Mouse (Mus musculus) MEL (cell line): Measurements from ENCODE around the gene Olfr287. TPM values are rescaled to one million over a fixed set of nuclear protein-coding genes. Genes with fewer than 3 reads are reported as not detected.

ENCODE experiments used
- DNase-seq: peaks from one replicate; pipeline ENCODE4 v3.0.0; 2011; ENCODE audit warnings: low read depth, low spot score
- H3K27ac ChIP-seq: 2 replicates; pipeline ENCODE4 v1.5.1; 2012; ENCODE audit warnings: low read depth, mild to moderate bottlenecking, control low read depth, low read length, moderate library complexity; ENCODE audit not compliant: control insufficient read depth
- H3K27me3 ChIP-seq, 2 experiments: fragments of 150-350 bp in 1 of 2; sonication (generic) in 1 of 2; 2 replicates each; pipeline ENCODE4 v1.6.1; 2012; ENCODE audit warnings: low read length in 2 of 2, mild to moderate bottlenecking in 2 of 2, improper control_type of control experiment in 1 of 2, moderate library complexity in 1 of 2; ENCODE audit not compliant: insufficient read depth in 2 of 2, control insufficient read depth in 1 of 2
- H3K36me3 ChIP-seq, 2 experiments: 2 replicates each; pipeline ENCODE4 v1.6.1; 2012 to 2014; ENCODE audit warnings: low read length in 2 of 2, improper control_type of control experiment in 1 of 2, inconsistent platforms in 1 of 2, mild to moderate bottlenecking in 1 of 2; ENCODE audit not compliant: insufficient read depth in 2 of 2, control insufficient read depth in 1 of 2
- H3K4me1 ChIP-seq, 2 experiments: fragments of 150-350 bp in 1 of 2; sonication (generic) in 1 of 2; 2 replicates each; pipeline ENCODE4 v1.6.1; 2012; ENCODE audit warnings: low read length in 2 of 2, improper control_type of control experiment in 1 of 2, mild to moderate bottlenecking in 1 of 2; ENCODE audit not compliant: insufficient read depth in 2 of 2, control insufficient read depth in 1 of 2
- H3K4me3 ChIP-seq, 2 experiments: fragments of 150-350 bp in 1 of 2; sonication (generic) in 1 of 2; 2 replicates each; pipeline ENCODE4 v1.5.1; 2012; ENCODE audit warnings: low read depth in 2 of 2, low read length in 2 of 2, mild to moderate bottlenecking in 2 of 2, moderate library complexity in 2 of 2, control low read depth in 1 of 2, improper control_type of control experiment in 1 of 2; ENCODE audit not compliant: control insufficient read depth in 1 of 2, insufficient read depth in 1 of 2
- H3K79me2 ChIP-seq: 2 replicates; pipeline ENCODE4 v1.6.1; 2012; ENCODE audit warnings: mild to moderate bottlenecking, low read length, moderate library complexity; ENCODE audit not compliant: control insufficient read depth, poor library complexity, insufficient read depth
- H3K9ac ChIP-seq: 2 replicates; pipeline ENCODE4 v1.6.1; 2012; ENCODE audit warnings: low read depth, mild to moderate bottlenecking, control low read depth, low read length, moderate library complexity; ENCODE audit not compliant: control insufficient read depth, poor library complexity, severe bottlenecking
- H3K9me3 ChIP-seq: fragments of 150-350 bp; sonication (generic); replicated peaks from 2 replicates; pipeline ENCODE4 v1.6.1; 2012; ENCODE audit warnings: mild to moderate bottlenecking, low read length, improper control_type of control experiment, moderate library complexity; ENCODE audit not compliant: insufficient read depth
- BHLHE40 ChIP-seq: IDR thresholded peaks from 2 replicates; pipeline ENCODE4 v1.6.1; 2012; ENCODE audit warnings: low read depth, mild to moderate bottlenecking, inconsistent platforms, low read length, improper control_type of control experiment, borderline replicate concordance
- CHD1 ChIP-seq: IDR thresholded peaks from 2 replicates; pipeline ENCODE4 v1.6.1; 2012; ENCODE audit warnings: low read depth, mild to moderate bottlenecking, inconsistent platforms, low read length, improper control_type of control experiment
- CHD2 ChIP-seq: IDR thresholded peaks from 2 replicates; pipeline ENCODE4 v1.6.1; 2011; ENCODE audit warnings: low read length, improper control_type of control experiment
- ELF1 ChIP-seq: IDR thresholded peaks from 2 replicates; pipeline ENCODE4 v1.6.1; 2014; ENCODE audit warnings: low read depth, mild to moderate bottlenecking, inconsistent platforms, low read length, improper control_type of control experiment, moderate library complexity
- EP300 ChIP-seq, 2 experiments: IDR thresholded peaks; 2 replicates each; pipeline ENCODE4 v1.6.1; 2011; ENCODE audit warnings: improper control_type of control experiment in 2 of 2, low read length in 2 of 2, low read depth in 1 of 2, mild to moderate bottlenecking in 1 of 2
- ETS1 ChIP-seq: IDR thresholded peaks from 2 replicates; pipeline ENCODE4 v1.6.1; 2012; ENCODE audit warnings: low read depth, mild to moderate bottlenecking, inconsistent platforms, low read length, improper control_type of control experiment, moderate library complexity
- GABPA ChIP-seq: IDR thresholded peaks from 2 replicates; pipeline ENCODE4 v1.6.1; 2012; ENCODE audit warnings: low read depth, mild to moderate bottlenecking, inconsistent platforms, low read length, improper control_type of control experiment, moderate library complexity
- GATA1 ChIP-seq: IDR thresholded peaks from 2 replicates; pipeline ENCODE4 v1.6.1; 2011; ENCODE audit warnings: low read depth, low read length, improper control_type of control experiment
- HCFC1 ChIP-seq: IDR thresholded peaks from 2 replicates; pipeline ENCODE4 v1.6.1; 2012; ENCODE audit warnings: low read depth, mild to moderate bottlenecking, inconsistent platforms, low read length, improper control_type of control experiment, moderate library complexity
- KAT2A ChIP-seq: conservative IDR thresholded peaks from 2 replicates; pipeline ENCODE4 v1.6.1; 2012; ENCODE audit warnings: low read depth, low read length, improper control_type of control experiment, inconsistent platforms
- MAFK ChIP-seq: IDR thresholded peaks from 2 replicates; pipeline ENCODE4 v1.6.1; 2011; ENCODE audit warnings: low read depth, mild to moderate bottlenecking, low read length, improper control_type of control experiment, borderline replicate concordance
- MAX ChIP-seq: IDR thresholded peaks from 2 replicates; pipeline ENCODE4 v1.6.1; 2011; ENCODE audit warnings: low read length, improper control_type of control experiment
- MAZ ChIP-seq: IDR thresholded peaks from 2 replicates; pipeline ENCODE4 v1.6.1; 2012; ENCODE audit warnings: low read depth, mild to moderate bottlenecking, inconsistent platforms, low read length, improper control_type of control experiment
- MXI1 ChIP-seq: IDR thresholded peaks from 2 replicates; pipeline ENCODE4 v1.6.1; 2011; ENCODE audit warnings: mild to moderate bottlenecking, low read depth, low read length, improper control_type of control experiment
- MYB ChIP-seq: IDR thresholded peaks from 2 replicates; pipeline ENCODE4 v1.6.1; 2011; ENCODE audit warnings: mild to moderate bottlenecking, low read depth, low read length, improper control_type of control experiment
- MYC ChIP-seq: IDR thresholded peaks from 2 replicates; pipeline ENCODE4 v1.6.1; 2011; ENCODE audit warnings: low read depth, mild to moderate bottlenecking, low read length, improper control_type of control experiment, moderate library complexity
- NRF1 ChIP-seq: IDR thresholded peaks from 2 replicates; pipeline ENCODE4 v1.6.1; 2014; ENCODE audit warnings: low read depth, mild to moderate bottlenecking, inconsistent platforms, low read length, improper control_type of control experiment, moderate library complexity; ENCODE audit not compliant: poor library complexity, insufficient read depth, severe bottlenecking
- POLR2A ChIP-seq, 2 experiments: IDR thresholded peaks; 2 replicates each; pipeline ENCODE4 v1.6.1; 2011 to 2012; ENCODE audit warnings: low read length in 2 of 2, mild to moderate bottlenecking in 2 of 2, control low read depth in 1 of 2, improper control_type of control experiment in 1 of 2, low read depth in 1 of 2, moderate library complexity in 1 of 2; ENCODE audit not compliant: control insufficient read depth in 1 of 2, insufficient read depth in 1 of 2, poor library complexity in 1 of 2
- POLR2AphosphoS2 ChIP-seq: IDR thresholded peaks from 2 replicates; pipeline ENCODE4 v1.6.1; 2011; ENCODE audit warnings: low read length, improper control_type of control experiment
- POLR2AphosphoS5 ChIP-seq: IDR thresholded peaks from 2 replicates; pipeline ENCODE4 v1.6.1; 2012; ENCODE audit warnings: low read depth, borderline replicate concordance, mild to moderate bottlenecking, inconsistent platforms, low read length, moderate library complexity, mixed read lengths
- RAD21 ChIP-seq: IDR thresholded peaks from 2 replicates; pipeline ENCODE4 v1.6.1; 2011; ENCODE audit warnings: mild to moderate bottlenecking, low read depth, low read length, improper control_type of control experiment
- RCOR1 ChIP-seq: IDR thresholded peaks from 2 replicates; pipeline ENCODE4 v1.6.1; 2012; ENCODE audit warnings: low read depth, mild to moderate bottlenecking, inconsistent platforms, low read length, improper control_type of control experiment
- SIN3A ChIP-seq: IDR thresholded peaks from 2 replicates; pipeline ENCODE4 v1.6.1; 2012; ENCODE audit warnings: low read length, improper control_type of control experiment, inconsistent platforms
- SMC3 ChIP-seq: IDR thresholded peaks from 2 replicates; pipeline ENCODE4 v1.6.1; 2011; ENCODE audit warnings: low read depth, low read length, improper control_type of control experiment
- TBP ChIP-seq: IDR thresholded peaks from 2 replicates; pipeline ENCODE4 v1.8.0; 2011; ENCODE audit warnings: low read depth, low read length, improper control_type of control experiment
- UBTF ChIP-seq: IDR thresholded peaks from 2 replicates; pipeline ENCODE4 v1.6.1; 2012; ENCODE audit warnings: low read depth, mild to moderate bottlenecking, inconsistent platforms, low read length, improper control_type of control experiment, moderate library complexity, borderline replicate concordance; ENCODE audit not compliant: insufficient read depth
- USF2 ChIP-seq, 2 experiments: IDR thresholded peaks; 2 replicates each; pipeline ENCODE4 v1.6.1; 2011 to 2012; ENCODE audit warnings: improper control_type of control experiment in 2 of 2, low read length in 2 of 2, borderline replicate concordance in 1 of 2, inconsistent platforms in 1 of 2, low read depth in 1 of 2, mild to moderate bottlenecking in 1 of 2; ENCODE audit not compliant: insufficient read depth in 1 of 2
- ZC3H11A ChIP-seq: IDR thresholded peaks from 2 replicates; pipeline ENCODE4 v1.6.1; 2012; ENCODE audit warnings: low read depth, mild to moderate bottlenecking, inconsistent platforms, low read length, improper control_type of control experiment
- ZMIZ1 ChIP-seq: IDR thresholded peaks from 2 replicates; pipeline ENCODE4 v1.6.1; 2012; ENCODE audit warnings: low read depth, mild to moderate bottlenecking, inconsistent platforms, low read length, improper control_type of control experiment, moderate library complexity
- ZNF384 ChIP-seq: IDR thresholded peaks from 2 replicates; pipeline ENCODE4 v1.6.1; 2012; ENCODE audit warnings: low read depth, mild to moderate bottlenecking, inconsistent platforms, low read length, improper control_type of control experiment
- polyA plus RNA-seq, 2 experiments: library from polyadenylated mRNA; stranded (reverse) in 1 of 2; unstranded in 1 of 2; fragments of >175 nt in 1 of 2; fragments of >200 nt in 1 of 2; gene quantifications; 2 replicates each; pipeline versions ENCODE4 v1.2.1 to v1.2.4; 2012; ENCODE audit warnings: low replicate concordance in 2 of 2, low read depth in 1 of 2; ENCODE audit not compliant: insufficient read length in 2 of 2, insufficient read depth in 1 of 2, missing spikeins in 1 of 2
- total RNA-seq: library from RNA; depleted of rRNA; stranded (reverse); fragments of 300-350 nt; gene quantifications from 2 replicates; pipeline ENCODE4 v1.2.3, GENCODE M21; 2012; rRNA removed

The Olfr287 gene
- total RNA-seq, result not detected in 2 replicates
- not detected for polyA plus RNA-seq

GRCm38 (mm10) chr15:98220877-98221276 is at the start of gene Olfr287, which contains the start of gene Gm44579:
Olfr287 (minus strand) TSS chr15:98221056.
Gm44579 (minus strand) TSS chr15:98220977.
- no peak within 1 kb of the TSS for H3K9ac ChIP-seq
- H3K36me3 ChIP-seq, result no peaks in the 10 kb centered on the region
- peaks cover 16 to 18% of the 10 kb centered on the region in 2 experiments for H3K27me3 ChIP-seq
- TF ChIP-seq GABPA (no peak), ELF1 (no peak), POLR2AphosphoS2 (no peak), GATA1 (no peak), RCOR1 (no peak), KAT2A (no peak), CHD2 (no peak), ZMIZ1 (no peak), POLR2AphosphoS5 (no peak), RAD21 (no peak), EP300 (IDR thresholded peaks at IDR 0.05; ENCODE audit: low read depth in 1 of 2, low read length in 2 of 2) (no peak), MXI1 (no peak), HCFC1 (no peak), MAZ (no peak), NRF1 (no peak), UBTF (no peak), ETS1 (no peak)
- TF ChIP-seq, all 39 proteins: peak for 0
- no peak within 1 kb of the TSS for H3K27ac ChIP-seq
- no peaks in the 10 kb centered on the region for H3K79me2 ChIP-seq
- H3K4me3 ChIP-seq, result no peak within 1 kb of the TSS
- DNase-seq, result no peak
- no peaks in the 10 kb centered on the region for H3K9me3 ChIP-seq
- H3K4me1 ChIP-seq, result no peaks in the 10 kb centered on the region

- Histone ChIP-seq H3K36me3 (no peaks in the 10 kb centered on the region), H3K4me1 (no peaks in the 10 kb centered on the region), H3K27me3 (peaks cover 9 to 11% of the 10 kb centered on the region in 2 experiments), H3K9me3 (no peaks in the 10 kb centered on the region), H3K4me3 (no peak overlapping the region), H3K9ac (no peak overlapping the region), H3K27ac (no peak overlapping the region), H3K79me2 (no peaks in the 10 kb centered on the region)
- TF ChIP-seq MYC, result no peak
- no peak for TF ChIP-seq HCFC1
- TF ChIP-seq MYB, result no peak
- TF ChIP-seq CHD1, result no peak
- TF ChIP-seq KAT2A, result no peak
- no peak for TF ChIP-seq SIN3A
- no peak for TF ChIP-seq TBP
- no peak for TF ChIP-seq MAFK
- TF ChIP-seq POLR2A (IDR thresholded peaks at IDR 0.05; ENCODE audit: control insufficient read depth in 1 of 2, insufficient read depth in 1 of 2, low read depth in 1 of 2, low read length in 2 of 2, poor library complexity in 1 of 2), result no peak
- TF ChIP-seq ETS1, result no peak
- no peak for TF ChIP-seq ZNF384
- no peak for TF ChIP-seq ZC3H11A
- no peak for TF ChIP-seq MAX
- no peak for TF ChIP-seq SMC3
- no peak for TF ChIP-seq POLR2AphosphoS2
- no peak for TF ChIP-seq GABPA
- TF ChIP-seq EP300 (IDR thresholded peaks at IDR 0.05; ENCODE audit: low read depth in 1 of 2, low read length in 2 of 2), result no peak
- TF ChIP-seq ZMIZ1, result no peak
- no peak for TF ChIP-seq USF2 (IDR thresholded peaks at IDR 0.05; ENCODE audit: borderline replicate concordance in 1 of 2, insufficient read depth in 1 of 2, low read depth in 1 of 2, low read length in 2 of 2)
- TF ChIP-seq BHLHE40, result no peak
- no peak for DNase-seq
Measured at GRCm38 (mm10) chr15:98257776-98258175, 36.9 kb upstream of the Olfr287 start.
